Mouse (Mus musculus) urinary bladder, postnatal 14 days (tissue): ENCODE measurements around the gene Ncoa6.
"Not testable (repeated sequence)": the region's sequence is repeated elsewhere in the genome, so short reads cannot be mapped to it uniquely, and the experiment has no call there.

ENCODE experiments used
- DNase-seq: peaks from one replicate; pipeline ENCODE4 v3.0.0; 2021; ENCODE audit warnings: low spot score

Ncoa6 gene

DNA sequence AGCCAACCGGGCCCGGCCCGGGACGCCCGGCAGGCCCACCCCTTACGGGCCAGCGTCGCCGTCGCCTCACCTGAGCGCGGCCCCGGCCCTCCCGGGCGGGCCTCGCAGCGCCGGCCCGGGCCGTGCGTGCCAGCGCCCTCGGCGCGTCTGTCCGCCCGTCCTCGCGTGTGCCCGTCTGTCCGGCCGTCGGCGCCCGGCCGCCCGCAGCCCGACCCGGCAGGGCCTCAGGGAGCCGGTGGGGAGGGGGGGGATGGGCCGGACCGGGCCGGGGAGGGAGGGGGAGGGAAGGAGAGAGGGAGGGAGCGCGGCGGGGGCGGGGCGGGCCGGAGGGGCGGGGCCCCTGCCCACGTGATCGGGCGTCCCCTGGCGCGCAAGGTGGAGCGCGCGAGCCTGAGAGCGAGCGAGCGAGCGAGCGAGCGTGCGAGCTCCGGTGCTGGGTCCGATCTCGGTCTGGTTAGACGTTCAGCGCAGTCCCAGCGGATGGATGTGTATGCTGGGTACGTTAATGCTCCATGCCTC is at the start of gene Ncoa6:
Gene Ncoa6, minus strand, starts transcription at position 325 of the 519 bp plus-strand sequence.
- peak; percentile 66 for DNase-seq

DNA sequence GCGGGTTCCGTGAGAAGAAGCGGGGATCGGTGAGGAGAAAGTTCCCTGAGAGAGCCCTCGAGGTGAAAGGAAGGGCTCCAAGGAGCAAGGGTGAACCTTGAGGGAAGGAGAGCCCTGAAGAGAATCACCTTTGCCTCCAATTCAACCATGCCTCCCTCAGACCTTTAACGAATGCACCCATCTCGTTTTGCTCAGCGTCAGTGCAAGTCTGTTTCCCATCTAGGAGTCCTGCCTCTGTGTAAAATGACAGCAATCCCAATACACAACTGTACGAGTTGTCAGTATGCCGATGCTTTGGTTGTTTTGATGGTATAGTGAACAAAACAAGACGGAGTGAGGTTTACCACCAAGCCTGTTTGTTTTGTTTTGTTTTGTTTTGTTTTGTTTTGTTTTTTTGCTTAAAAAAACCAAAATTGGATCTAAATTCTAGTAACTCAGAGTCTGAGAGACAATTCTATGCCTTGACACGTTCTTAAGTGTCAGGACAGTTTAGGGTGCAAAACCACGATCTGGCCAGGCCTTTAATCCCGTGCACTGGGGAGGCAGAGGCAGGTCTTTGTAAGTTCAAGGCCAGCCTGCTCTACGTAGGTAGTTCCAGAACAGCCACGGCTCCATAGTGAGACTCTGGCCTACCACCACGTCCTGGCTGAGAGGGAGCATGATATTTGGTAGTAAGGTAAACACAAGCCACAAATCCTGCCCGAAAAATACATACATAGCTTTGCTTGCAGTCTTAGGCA is 45.0 kb upstream of the Ncoa6 start:
- DNase-seq = no peak

DNA sequence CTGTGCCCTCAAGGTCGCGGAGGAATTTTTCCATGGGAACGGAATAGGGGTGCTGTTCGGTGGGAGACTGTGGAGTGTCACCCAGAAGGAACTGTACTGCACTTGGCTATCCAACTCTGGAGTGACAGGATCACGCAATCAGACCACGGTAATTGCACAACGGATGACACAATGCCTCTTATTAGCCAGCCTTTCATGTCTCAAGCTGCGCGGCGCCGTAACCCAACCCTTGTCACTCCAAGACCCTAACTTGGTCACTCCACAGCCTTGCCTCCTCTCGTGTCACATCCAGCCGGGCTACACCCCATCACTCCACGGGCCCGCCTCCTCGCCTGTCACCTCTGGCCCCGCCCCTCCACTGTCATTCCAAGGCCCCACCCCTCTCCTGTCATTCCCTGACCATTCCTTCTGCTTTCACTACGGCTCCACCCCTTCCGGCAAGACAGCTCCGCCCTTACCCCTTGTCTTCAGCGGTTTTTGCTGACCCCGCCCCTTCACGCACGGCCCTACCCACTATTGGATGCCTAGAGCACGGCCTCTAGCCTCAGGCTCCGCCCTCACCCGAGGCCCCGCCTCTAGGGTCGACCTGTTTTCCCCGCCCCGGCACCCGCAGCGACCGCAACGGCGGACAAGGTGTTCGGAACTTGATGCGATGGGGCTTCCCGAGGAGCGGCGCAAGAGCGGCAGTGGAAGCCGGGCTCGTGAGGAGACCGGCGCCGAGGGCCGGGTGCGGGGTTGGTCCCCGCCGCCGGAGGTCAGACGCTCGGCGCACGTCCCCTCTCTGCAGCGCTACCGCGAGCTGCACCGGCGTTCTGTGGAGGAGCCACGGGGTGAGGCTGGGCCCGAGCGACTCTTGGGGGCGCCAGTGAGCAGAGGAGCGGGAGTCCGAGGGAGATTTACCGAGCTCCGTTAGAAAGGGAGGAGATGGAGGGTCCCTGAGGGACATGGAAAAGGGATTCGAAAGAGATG is 44.0 kb upstream of the Ncoa6 start, which contains the start of the genes Acss2 and Ggt7:
Gene Acss2, plus strand, starts transcription at position 494 of the 969 bp plus-strand sequence.
Gene Ggt7, minus strand, starts transcription at position 783 of the 969 bp plus-strand sequence.
- DNase-seq = peak; percentile 99

DNA sequence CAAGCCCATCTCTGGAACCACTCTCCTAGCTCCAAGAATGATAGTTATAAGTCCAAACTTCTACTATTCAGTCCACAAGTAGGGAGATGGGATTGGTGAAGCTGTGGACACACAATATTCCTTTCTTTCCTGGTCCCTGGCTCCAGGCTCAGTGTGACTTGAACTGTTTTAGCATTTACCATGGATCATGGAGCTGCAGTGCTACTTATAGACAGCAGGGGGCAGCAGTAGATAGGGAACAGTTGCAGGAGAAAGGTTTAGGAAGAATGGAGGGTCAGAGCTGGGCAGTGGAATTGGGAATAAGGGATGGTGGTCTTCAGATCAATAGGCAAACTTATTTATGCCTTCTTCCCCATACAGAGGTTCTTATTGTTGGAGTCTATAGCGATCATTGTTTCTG is 42.2 kb upstream of the Ncoa6 start:
- DNase-seq = peak; percentile 71

DNA sequence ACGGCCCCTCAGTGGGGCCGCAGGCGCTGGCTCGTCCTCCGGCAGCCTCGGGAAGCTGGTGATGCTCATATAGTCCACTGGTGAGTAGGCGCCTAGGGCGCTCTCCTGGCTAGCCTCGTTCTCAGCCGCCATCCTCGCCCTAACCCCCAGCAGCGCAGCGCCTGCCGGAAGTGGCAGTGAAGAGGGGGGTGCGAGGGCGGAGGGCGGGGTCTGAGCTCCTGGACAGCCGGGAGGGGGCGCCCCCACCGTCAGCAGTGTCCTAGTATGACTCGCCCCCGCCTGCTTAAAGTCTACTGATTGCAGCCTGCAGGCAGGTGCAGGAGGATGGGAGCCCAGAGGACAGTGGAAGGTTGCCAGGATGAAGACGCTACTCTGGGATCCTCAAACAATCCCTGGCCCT is 41.0 kb upstream of the Ncoa6 start:
- peak; percentile 71 for DNase-seq

DNA sequence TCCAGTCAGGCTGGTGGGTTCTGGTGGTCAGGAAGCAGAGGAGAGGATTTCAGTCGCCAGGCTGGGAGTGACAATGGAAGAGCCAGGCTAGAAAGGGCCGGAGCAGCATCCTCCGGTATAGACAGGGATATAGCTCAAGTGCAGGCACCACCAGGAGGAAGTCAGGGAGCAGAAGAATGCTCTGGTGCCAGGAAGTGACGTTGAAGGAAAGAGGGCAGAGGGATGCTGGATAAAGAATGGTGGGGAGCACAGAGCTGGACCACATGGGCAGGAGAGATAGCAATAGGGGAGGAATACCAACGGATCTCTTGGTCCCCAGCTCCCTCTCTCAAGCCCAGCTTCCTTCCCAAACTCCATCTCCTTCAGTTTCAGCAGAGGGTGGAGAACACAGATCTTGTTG is 39.8 kb upstream of the Ncoa6 start:
- no peak for DNase-seq

DNA sequence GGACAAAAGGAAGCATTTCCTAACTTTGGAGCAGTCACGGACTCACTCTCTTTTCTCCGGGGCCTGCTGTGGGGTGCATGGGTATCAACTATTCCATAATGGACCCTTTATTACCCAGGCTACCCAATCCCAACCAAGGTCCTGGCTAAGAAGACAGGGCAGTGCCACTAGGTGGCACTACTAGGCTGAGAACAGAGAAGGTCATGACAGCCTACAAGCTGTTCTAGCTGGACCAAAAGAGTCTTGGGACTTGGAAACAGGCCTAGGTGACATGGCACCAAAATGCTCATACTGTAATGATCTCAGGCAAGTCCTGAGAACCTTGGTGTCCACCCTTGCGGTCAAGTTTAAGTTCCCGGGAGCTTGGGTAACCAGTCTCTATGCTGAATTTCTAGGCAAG is 38.8 kb upstream of the Ncoa6 start:
- DNase-seq = peak; percentile 52

DNA sequence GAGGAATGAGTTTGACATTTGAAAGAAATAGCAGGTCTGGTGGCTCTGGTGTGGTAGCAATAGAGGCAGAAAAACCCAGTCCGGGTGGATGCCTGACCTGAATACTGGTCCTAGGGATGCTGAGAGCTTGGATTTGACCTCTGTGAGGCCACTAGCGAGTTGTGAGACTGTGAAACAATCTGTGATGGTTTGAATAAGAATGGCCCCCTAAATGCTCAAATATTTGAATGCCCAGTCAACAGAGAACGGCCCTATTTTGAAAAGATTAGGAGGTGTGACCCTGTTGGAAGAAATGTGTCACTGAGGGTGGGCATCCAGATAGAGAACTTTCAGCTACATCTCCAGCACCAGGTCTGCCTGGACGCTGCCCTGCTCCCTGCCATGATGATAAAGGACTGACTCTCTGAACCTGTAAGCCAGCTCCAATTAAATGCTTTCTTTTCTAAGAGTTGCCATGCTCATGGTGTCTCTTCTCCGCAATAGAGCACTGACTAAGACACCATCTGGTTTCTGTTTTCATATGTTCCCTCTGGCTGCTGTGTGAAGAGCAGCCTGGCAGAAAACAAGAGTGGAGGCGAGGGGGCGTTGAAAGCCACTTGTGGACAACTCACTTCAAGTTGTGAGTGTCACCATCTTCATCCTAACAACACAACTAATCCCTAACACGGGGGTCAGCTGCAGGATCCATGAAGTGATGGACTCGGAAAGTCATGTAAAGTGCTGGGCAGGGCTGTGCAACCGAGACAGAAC is 34.2 kb upstream of the Ncoa6 start:
- no peak for DNase-seq

DNA sequence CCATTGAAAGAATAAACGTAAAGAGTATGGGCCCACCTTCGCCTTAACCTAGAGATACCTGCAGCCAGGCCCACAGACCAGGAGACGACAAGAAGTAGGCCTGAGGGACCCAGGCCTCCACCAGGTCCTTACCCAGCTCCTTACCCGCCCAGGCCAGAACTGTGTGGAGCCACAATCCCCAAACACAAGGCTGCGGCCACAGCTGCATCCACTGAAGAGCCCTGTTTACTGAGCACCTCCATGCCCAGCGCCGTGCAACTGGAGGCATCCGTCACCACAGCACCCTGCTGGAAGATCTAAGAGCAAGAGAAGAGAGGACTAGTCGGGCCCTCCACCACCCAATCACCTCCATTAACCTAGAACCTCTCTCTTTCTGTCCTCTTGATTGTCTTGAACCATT is 32.1 kb upstream of the Ncoa6 start:
- no peak for DNase-seq

DNA sequence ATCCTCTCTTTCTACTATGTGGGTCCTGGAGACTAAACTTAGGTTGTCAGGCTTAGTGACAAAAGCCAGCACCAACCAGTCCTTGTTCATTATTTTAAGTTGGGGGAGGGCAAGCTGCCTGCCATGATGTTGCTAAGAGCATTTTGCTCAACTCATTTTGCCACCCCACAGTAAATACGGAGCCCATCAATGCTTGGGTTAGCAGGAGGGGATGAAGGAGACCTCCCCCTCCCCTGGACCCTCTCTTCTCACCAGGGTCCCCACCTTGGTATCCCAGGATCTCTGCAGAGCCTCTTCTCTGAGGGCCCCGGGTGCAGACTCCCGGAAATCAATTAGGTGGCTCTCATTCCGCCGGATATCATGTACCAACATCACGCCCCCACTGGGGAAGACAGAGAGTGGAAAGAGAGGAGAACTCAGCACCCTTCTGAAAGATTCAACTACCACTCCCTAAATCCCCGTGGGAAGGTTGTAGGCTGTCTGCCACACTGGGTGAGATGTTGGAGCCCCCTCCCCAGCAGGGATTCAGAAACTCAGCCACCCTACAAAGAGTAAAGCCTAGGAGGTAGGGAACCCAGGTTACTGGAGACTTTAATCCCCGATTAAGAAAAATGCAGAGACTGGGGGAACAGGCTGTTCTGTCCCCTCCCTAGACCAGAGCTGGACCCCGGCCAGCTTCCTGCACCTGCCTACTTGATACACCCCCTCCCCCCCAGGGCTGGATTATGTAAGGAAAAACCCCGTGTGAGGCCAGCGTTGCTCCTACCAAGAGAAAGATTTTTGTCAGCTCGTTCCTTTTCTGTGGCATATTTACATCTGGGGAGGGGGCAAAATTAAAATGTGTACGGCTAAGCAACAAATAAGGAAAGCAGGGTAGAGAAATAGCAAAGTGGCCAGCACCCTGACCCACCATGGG is 31.0 kb upstream of the Ncoa6 start:
- DNase-seq = peak; percentile 50

DNA sequence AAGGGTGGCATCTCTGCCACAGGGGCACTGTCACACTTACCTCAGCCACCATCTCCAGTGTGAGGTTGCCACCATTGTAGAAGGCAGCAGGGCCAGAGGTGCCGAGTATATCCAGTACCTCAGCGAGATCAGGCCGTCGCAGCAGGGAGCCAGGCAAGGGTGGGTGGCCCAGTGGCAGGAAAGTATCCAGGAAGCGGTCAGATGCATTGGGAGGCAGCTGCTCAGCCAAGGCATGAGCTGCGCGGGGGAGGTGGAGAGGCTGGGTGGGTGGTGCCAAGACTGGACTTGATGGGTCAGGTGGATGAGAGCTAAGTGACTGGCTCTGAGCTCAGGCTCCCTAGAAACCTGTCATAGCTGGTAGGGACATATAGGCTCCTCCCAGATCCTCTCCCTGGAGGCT is 28.9 kb upstream of the Ncoa6 start:
- DNase-seq = no peak

DNA sequence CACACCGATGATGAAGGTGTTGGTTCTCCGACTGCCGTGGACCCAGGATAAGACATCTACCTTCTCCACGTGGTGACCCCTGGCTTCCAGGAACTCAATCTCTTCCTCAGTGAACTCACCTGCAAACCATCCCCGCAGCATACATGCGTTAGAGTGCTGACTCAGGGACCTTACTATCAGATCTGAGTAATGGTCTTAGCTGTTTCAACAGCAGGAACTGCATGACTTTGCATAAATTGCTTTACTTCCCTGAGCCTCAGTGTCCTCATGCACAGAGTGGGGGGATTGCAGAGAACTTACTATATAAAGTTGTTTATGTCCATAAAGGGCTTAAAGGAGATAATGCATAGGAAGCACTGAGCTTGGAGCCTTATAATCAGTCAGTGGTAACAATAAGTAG is 17.3 kb upstream of the Ncoa6 start:
- DNase-seq = no peak

DNA sequence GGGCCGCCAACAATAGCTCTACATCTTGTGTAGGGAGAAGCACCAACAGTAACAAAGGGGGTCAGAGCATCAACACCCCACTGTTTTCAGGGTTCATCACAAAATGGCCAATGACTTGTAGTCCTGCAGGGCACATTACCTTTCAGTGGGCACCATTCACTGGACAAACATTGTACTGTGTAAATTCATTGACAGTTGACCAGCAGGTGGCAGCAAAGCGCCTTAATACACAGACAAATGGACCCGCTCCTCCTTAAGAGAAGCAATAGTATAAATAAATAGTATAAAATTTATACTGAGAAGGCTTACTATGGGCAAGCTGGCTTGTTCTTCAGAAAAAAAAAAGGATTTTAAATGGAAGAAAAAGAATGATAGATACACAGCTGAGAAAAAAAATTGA is 8.3 kb upstream of the Ncoa6 start:
- peak; percentile 72 for DNase-seq

DNA sequence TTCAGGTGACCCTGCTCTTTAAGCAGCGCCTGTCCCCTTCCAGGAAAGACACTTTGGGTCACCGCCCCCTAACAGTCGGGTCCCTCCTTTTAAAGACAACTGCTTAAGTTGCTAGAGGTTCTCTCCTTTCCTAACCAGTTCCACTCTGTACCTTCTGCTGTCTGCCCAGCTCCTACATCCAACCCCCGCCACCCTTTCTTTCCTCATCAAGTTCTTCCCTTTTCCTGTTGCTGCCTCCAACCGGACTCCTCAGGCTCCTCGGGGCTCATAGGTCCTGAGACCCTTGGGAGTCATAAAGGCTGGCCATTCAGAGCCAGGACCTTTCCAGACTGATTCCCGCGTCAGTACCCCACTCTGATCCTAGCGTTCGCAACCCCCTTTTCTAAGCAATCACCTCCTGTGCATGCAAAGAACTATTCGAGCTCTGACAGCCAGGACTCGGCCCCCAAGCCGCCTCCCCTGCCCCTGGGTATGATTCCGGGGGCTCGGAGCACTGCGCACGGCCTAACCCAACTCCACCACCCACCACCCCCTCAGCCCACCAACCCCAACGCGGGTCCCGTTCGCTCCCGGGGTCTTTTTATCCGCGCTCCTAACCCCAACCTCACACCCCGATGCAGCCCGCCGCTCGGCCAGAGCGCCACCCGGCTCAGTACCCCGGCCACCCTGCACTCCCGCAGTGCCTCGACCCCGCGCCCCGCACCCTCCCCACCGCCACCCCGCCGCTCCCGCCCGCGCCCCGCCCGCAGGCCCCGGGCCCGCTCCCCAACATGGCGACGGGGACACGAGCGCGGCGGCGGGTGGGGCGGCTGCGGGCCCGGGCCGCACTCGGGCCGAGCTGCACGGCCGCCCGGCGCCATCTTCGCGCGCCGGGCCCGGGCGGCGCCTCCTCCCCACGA is 774 bp downstream of the Ncoa6 start:
- peak; percentile 39 for DNase-seq

DNA sequence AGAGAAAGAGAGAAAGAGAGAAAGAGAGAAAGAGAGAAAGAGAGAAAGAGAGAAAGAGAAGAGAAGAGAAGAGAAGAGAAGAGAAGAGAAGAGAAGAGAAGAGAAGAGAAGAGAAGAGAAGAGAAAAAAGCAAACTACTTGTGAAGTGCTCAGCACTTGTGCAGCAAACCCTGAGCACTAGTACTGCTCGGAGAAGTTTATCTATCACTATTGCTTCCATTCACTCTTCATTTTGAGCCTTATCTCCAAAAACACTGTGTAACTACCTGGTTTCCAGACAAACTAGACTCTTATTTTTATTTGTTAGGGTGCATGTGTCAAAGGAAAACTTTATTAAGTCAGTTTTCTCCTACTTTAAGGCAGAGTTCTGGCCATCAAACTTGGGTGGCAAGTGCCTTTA is 6.8 kb downstream of the Ncoa6 start:
- no peak for DNase-seq

DNA sequence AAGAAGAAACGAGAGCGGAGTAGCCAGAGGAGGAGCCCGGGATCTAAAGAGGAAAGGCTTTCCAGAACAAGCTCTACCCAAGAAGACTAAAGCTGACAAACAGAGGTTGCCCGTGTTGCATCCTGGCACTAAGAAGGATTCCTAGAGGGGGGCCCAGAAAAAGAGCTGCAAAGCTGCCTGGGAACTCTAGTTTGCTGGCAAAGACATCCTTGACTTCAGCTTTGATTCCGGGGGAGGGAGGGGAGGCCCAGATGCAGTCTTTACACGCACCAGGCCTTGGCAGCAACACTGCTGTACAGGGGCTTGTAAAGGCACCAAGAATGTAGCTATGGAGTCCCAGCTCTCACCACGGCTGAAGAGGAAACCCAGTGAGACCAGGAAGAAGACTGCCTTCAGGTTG is 20.1 kb downstream of the Ncoa6 start:
- no peak for DNase-seq

DNA sequence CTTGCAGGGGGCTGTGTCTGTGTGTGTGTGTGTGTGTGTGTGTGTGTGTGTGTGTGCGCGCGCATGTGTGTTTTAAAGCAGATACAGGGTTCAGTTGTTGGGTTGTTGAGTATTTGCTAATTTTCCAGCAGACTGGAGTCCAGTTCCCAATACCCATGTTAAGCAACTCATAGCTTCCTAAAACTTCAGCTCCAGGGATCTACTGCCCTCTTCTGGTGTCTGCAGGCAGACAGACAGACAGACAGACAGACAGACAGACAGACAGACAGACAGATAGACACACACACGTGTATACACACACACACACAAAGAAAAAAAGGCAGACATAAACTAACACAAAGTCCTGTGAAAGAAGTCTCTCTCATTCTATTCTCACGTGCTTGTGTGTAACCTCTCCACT is 22.4 kb downstream of the Ncoa6 start:
- DNase-seq = no peak

DNA sequence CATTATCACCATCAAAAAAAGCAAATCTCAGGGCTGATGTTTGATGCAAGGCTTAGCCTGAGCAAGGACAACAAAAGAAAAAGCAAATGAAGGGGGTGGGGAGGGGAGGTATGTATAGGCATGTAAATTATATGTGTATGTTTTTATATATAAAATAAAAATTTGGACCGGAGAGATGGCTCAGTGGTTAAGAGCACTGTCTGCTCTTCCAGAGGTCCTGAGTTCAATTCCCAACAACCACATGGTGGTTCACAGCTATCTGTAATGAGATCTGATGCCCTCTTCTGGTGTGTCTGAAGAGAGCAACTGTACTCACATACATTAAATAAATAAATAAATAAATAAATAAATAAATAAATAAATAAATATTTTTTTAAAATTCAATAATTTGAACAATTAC is 25.8 kb downstream of the Ncoa6 start:
- DNase-seq = not testable (repeated sequence)

DNA sequence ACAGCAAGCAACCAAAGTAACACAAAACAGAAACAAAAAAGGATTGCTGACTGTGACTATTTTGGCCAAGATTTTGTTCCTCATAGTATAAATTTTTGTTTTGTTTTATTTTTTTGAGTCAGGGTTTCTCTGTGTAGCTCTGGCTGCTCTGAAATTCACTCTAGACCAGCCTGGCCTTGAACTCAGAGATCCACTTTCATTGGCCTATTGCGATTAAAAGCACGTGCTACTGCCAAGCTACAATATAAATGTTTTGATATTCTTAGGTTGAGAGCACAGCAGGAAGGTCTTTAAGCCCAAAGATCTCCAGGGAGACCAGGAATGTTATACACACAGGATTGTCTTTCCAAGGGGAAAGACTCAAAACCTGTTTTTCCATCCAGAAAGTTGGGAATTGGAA is 30.2 kb downstream of the Ncoa6 start:
- DNase-seq = no peak

DNA sequence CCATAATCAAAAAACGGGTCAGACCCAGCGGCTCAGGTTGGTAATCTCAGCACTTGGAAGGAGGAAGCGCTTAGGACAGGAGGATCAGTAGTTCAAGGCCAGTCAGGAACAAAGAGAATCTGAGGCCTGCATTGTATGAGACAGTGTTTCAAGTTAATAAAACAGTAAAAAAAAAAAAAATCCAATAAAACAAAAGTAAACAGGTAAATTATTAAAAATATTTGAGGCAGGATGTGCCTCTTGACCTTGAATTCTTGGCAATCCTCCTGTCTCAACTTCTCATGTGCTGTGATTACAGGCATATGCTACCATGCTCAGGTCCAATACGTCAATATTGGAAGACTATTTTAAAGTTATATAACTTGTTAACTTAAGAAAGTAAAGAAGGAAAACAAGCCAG is 30.8 kb downstream of the Ncoa6 start:
- DNase-seq = no peak
